Comparison of ENCODE assay signal across 13 mouse cellular contexts in the genomic region with DNA sequence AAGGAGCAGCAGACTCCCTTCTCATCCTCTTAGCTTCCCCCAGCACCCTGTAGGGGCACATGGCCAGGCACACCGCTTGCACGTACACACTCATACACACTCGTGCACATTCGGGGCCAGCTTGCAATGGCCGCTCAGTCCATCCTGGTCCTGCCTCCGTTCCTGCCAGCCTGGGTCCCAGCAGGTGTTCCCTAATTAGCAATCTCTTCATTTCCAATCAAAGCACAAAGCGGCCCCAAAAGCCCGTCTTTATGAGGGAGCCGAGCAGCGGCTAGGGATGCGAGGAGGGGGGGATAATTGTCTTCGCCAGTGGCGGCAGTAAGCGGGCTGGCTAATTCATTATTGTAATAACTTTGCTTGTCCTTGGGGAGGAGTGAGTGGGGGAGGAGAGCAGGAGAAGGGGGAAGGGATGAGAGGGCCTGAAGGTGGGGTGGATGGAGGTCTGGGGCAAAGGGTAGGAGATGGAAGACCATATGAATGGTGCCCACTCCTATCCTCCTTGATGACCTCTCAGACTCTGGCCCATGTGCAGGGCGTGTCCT. TPM values are rescaled to one million over a fixed set of nuclear protein-coding genes. Genes with fewer than 3 reads are reported as not detected.
DNase-seq lines count a peak whose midpoint lies in the region; ATAC-seq lines count a peak whose summit lies in the region.
"Had no signal": no experiment of that assay in that cellular context is flagged by ENCODE, and none has a peak within 500 bp of the region (broad histone marks: within the 10 kb centered on the region; RNA-seq: fewer than 3 reads in every experiment).

No protein-coding gene starts in this region.

- H3K9me3 ChIP-seq in embryonic facial prominence, embryonic 14.5 days (ENCODE audit: control insufficient read depth, low read length) = no peaks in the 10 kb centered on the region
- H3K9me3 ChIP-seq in hindbrain, embryonic 14.5 days (ENCODE audit: control insufficient read depth, low read length) = no peaks in the 10 kb centered on the region
- H3K9me3 ChIP-seq in midbrain, embryonic 16.5 days (replicated peaks; ENCODE audit: control insufficient read depth, low read length, poor library complexity, severe bottlenecking) = no peaks in the 10 kb centered on the region

- H3K27me3 ChIP-seq in embryonic facial prominence, embryonic 14.5 days (replicated peaks; ENCODE audit: control insufficient read depth, insufficient read depth, low read length) = peaks cover 16% of the 10 kb centered on the region
- H3K27me3 ChIP-seq in hindbrain, embryonic 14.5 days (ENCODE audit: control insufficient read depth, insufficient read depth, low read length) = peaks cover 6% of the 10 kb centered on the region; the same call in 1 of the 2 replicates
- H3K27me3 ChIP-seq in midbrain, embryonic 16.5 days (ENCODE audit: control insufficient read depth, insufficient read depth, low read depth, low read length) = no peaks in the 10 kb centered on the region; the same call in 1 of the 2 replicates

- no peak overlapping the region for H3K9ac ChIP-seq in embryonic facial prominence, embryonic 14.5 days (ENCODE audit: low read depth, low read length)
- no peak overlapping the region; the same call in 1 of the 2 replicates for H3K9ac ChIP-seq in hindbrain, embryonic 14.5 days
- no peak overlapping the region for H3K9ac ChIP-seq in midbrain, embryonic 16.5 days (ENCODE audit: low read depth, low read length)

- no peak for ATAC-seq in embryonic facial prominence, embryonic 14.5 days (ENCODE audit: low read depth)
- peak; percentile 73 for ATAC-seq in hindbrain, embryonic 14.5 days (ENCODE audit: low FRiP score)
- peak; percentile 64; the same call in 1 of the 2 replicates for ATAC-seq in midbrain, embryonic 16.5 days
- ATAC-seq in CD4-positive, CD25-positive, alpha-beta regulatory T cell, adult 4 months = no peak
- ATAC-seq: Patski had no signal

- H3K36me3 ChIP-seq in embryonic facial prominence, embryonic 14.5 days (ENCODE audit: control insufficient read depth, insufficient read depth, low read length) = no peaks in the 10 kb centered on the region
- no peaks in the 10 kb centered on the region for H3K36me3 ChIP-seq in hindbrain, embryonic 14.5 days (replicated peaks; ENCODE audit: control insufficient read depth, insufficient read depth)
- H3K36me3 ChIP-seq in midbrain, embryonic 16.5 days (ENCODE audit: control insufficient read depth, insufficient read depth, low read length) = no peaks in the 10 kb centered on the region

- no peaks in the 10 kb centered on the region for H3K4me1 ChIP-seq in embryonic facial prominence, embryonic 14.5 days (ENCODE audit: control insufficient read depth, insufficient read depth, low read length)
- peaks cover 23% of the 10 kb centered on the region for H3K4me1 ChIP-seq in hindbrain, embryonic 14.5 days (replicated peaks; ENCODE audit: control insufficient read depth, insufficient read depth, low read length)
- H3K4me1 ChIP-seq in midbrain, embryonic 16.5 days (ENCODE audit: control insufficient read depth, insufficient read depth, low read length) = peaks cover 16% of the 10 kb centered on the region

- no peak overlapping the region for H3K27ac ChIP-seq in embryonic facial prominence, embryonic 14.5 days (replicated peaks; ENCODE audit: low read depth, low read length)
- peak overlapping the region; percentile 69 for H3K27ac ChIP-seq in hindbrain, embryonic 14.5 days
- 0 out of 2 replicates have a peak overlapping the region, but pooled peaks have one; percentile 12 for H3K27ac ChIP-seq in midbrain, embryonic 16.5 days (ENCODE audit: low read length)

- H3K4me3 ChIP-seq in embryonic facial prominence, embryonic 14.5 days (ENCODE audit: low read depth, low read length) = no peak overlapping the region
- no peak overlapping the region for H3K4me3 ChIP-seq in hindbrain, embryonic 14.5 days (replicated peaks; ENCODE audit: low read length)
- no peak overlapping the region for H3K4me3 ChIP-seq in midbrain, embryonic 16.5 days (ENCODE audit: low read depth, low read length)

- no peak overlapping the region for H3K4me2 ChIP-seq in embryonic facial prominence, embryonic 14.5 days (ENCODE audit: low read depth, low read length)
- peak overlapping the region; percentile 33 for H3K4me2 ChIP-seq in hindbrain, embryonic 14.5 days (replicated peaks)
- peak overlapping the region; percentile 40 for H3K4me2 ChIP-seq in midbrain, embryonic 16.5 days (ENCODE audit: low read length)

- WGBS in embryonic facial prominence, embryonic 14.5 days = 15% methylated on average over 15 of the region's 15 CpGs
- 7% methylated on average over 15 of the region's 15 CpGs for WGBS in hindbrain, embryonic 14.5 days
- WGBS in midbrain, embryonic 16.5 days = 9% methylated on average over 15 of the region's 15 CpGs

- peak; percentile 15 to 18 for DNase-seq in cerebellum, postnatal 36 days
- no peak for DNase-seq in cerebellum, adult 11 months
- peak; percentile 22 for DNase-seq in embryonic facial prominence, embryonic 14.5 days (ENCODE audit: low spot score)
- DNase-seq in hindbrain, embryonic 14.5 days (ENCODE audit: low spot score) = peak; percentile 63
- no peak for DNase-seq in B cell, adult 2 months
- DNase-seq in thymus, postnatal 10 days (ENCODE audit: low spot score in 2 of 2) = no peak
- DNase-seq: gastrocnemius, postnatal 14 days; kidney, postnatal 25 days; liver; lung, postnatal 14 days had no signal

RNA-seq across cellular contexts. Expression of a gene that starts 18.8 kb away (rescaled TPM):
- polyA plus RNA-seq in embryonic facial prominence, embryonic 14.5 days (2014; fragmentation: Nextera tagmentation; extraction: Ambion mirVana) = 0.41 and 0.67 TPM in 2 replicates
- 2.7 and 4.2 TPM in 2 replicates for polyA plus RNA-seq in hindbrain, embryonic 14.5 days (2014; fragmentation: Nextera tagmentation; extraction: Ambion mirVana)
- polyA plus RNA-seq in midbrain, embryonic 16.5 days (2015; fragmentation: Nextera tagmentation; extraction: Ambion mirVana) = 4.7 and 4.9 TPM in 2 replicates
- polyA plus RNA-seq in CD4-positive, CD25-positive, alpha-beta regulatory T cell, adult 4 months (2017; shearing (Covaris generic)) = not detected

Comparison
In these comparisons a context has a peak if more than half of its experiments do, and no peak if none do; other contexts are left out.
1. DNase-seq: peak in cerebellum, postnatal 36 days (2 of 2), embryonic facial prominence, embryonic 14.5 days (single experiment) and hindbrain, embryonic 14.5 days (single experiment); none in cerebellum, adult 11 months (single experiment), B cell, adult 2 months (0 of 2) and thymus, postnatal 10 days (0 of 2).
2. ATAC-seq: peak in hindbrain, embryonic 14.5 days (single experiment) and midbrain, embryonic 16.5 days (single experiment); none in embryonic facial prominence, embryonic 14.5 days (single experiment) and CD4-positive, CD25-positive, alpha-beta regulatory T cell, adult 4 months (single experiment).